Mouse (Mus musculus) limb, embryonic 15.5 days (tissue): ENCODE measurements at regions not wholly inside any gene's neighbourhood (a gene's known extent, or its start where the extent isn't known, plus 50 kb on each side); places are given as distances from the start of the nearest gene placed in this dataset.
A peak's percentile ranks its signal among the peaks of the same experiment; 100 is the strongest.
"Not testable (repeated sequence)": the region's sequence is repeated elsewhere in the genome, so short reads cannot be mapped to it uniquely, and the experiment has no call there.

Experiments used
- ATAC-seq: fragments of 200-750 bp; cut with Nextera tagmentation; 2 replicates; pipeline ENCODE4 v1.8.0; 2017; ENCODE audit warnings: low read depth, moderate TSS enrichment; ENCODE audit not compliant: insufficient number of reproducible peaks, low FRiP score, low TSS enrichment
- H3K27ac ChIP-seq: fragments of 300-500 bp; sonication (generic); 2 replicates; pipeline ENCODE4 v1.5.1; 2015; ENCODE audit warnings: moderate library complexity, mild to moderate bottlenecking, inconsistent platforms
- H3K27me3 ChIP-seq: fragments of 300-500 bp; sonication (generic); 2 replicates; pipeline ENCODE4 v1.6.1; 2015; ENCODE audit warnings: inconsistent platforms
- H3K36me3 ChIP-seq: fragments of 300-500 bp; sonication (generic); 2 replicates; pipeline ENCODE4 v1.6.1; 2015; ENCODE audit warnings: inconsistent platforms
- H3K4me1 ChIP-seq: fragments of 300-500 bp; sonication (generic); 2 replicates; pipeline ENCODE4 v1.6.1; 2015; ENCODE audit warnings: inconsistent platforms
- H3K4me2 ChIP-seq: fragments of 300-500 bp; sonication (generic); 2 replicates; pipeline ENCODE4 v1.6.1; 2015; ENCODE audit warnings: mild to moderate bottlenecking, inconsistent platforms
- H3K4me3 ChIP-seq: fragments of 300-500 bp; sonication (generic); 2 replicates; pipeline ENCODE4 v1.5.1; 2015; ENCODE audit warnings: mild to moderate bottlenecking, inconsistent platforms
- H3K9ac ChIP-seq: fragments of 300-500 bp; sonication (generic); 2 replicates; pipeline ENCODE4 v1.6.1; 2015; ENCODE audit warnings: inconsistent platforms
- H3K9me3 ChIP-seq: fragments of 300-500 bp; sonication (generic); 2 replicates; pipeline ENCODE4 v1.6.1; 2016; ENCODE audit warnings: inconsistent platforms
- WGBS: fragments of 180-500 bp; shearing (Covaris S2); methylation state at CpG from one replicate; pipeline ENCODE4 v1.1.7; 2015; 5-methylcytosine and 5-hydroxymethylcytosine counted together

GRCm38 (mm10) chr16:31536328-31536727, 114.2 kb downstream of the Bdh1 start:
- H3K27ac ChIP-seq = no peak overlapping the region
- H3K4me2 ChIP-seq = no peak overlapping the region
- WGBS = 62% methylated on average over 3 of the region's 3 CpGs
- no peak for ATAC-seq
- H3K9ac ChIP-seq = no peak overlapping the region
- H3K4me1 ChIP-seq = peaks cover 19% of the 10 kb centered on the region
- no peaks in the 10 kb centered on the region for H3K9me3 ChIP-seq
- no peaks in the 10 kb centered on the region for H3K27me3 ChIP-seq
- no peak overlapping the region for H3K4me3 ChIP-seq
- H3K36me3 ChIP-seq = no peaks in the 10 kb centered on the region

GRCm38 (mm10) chr16:31538606-31539005, 116.5 kb downstream of the Bdh1 start:
- no peaks in the 10 kb centered on the region for H3K27me3 ChIP-seq
- H3K4me1 ChIP-seq = peaks cover 9% of the 10 kb centered on the region
- H3K9me3 ChIP-seq = no peaks in the 10 kb centered on the region
- no peak overlapping the region for H3K4me2 ChIP-seq
- ATAC-seq = no peak
- no peak overlapping the region for H3K9ac ChIP-seq
- WGBS = 71% methylated on average over 3 of the region's 3 CpGs
- H3K36me3 ChIP-seq = no peaks in the 10 kb centered on the region
- H3K27ac ChIP-seq = no peak overlapping the region
- H3K4me3 ChIP-seq = no peak overlapping the region

- Histone ChIP-seq H3K36me3 (no peaks in the 10 kb centered on the region), H3K9ac (no peak overlapping the region), H3K4me2 (no peak overlapping the region), H3K9me3 (no peaks in the 10 kb centered on the region), H3K4me3 (no peak overlapping the region), H3K27ac (no peak overlapping the region), H3K4me1 (peaks cover 38% of the 10 kb centered on the region), H3K27me3 (peaks cover 4% of the 10 kb centered on the region; the same call in 1 of the 2 replicates)
- 35% methylated on average over 10 of the region's 10 CpGs for WGBS
- ATAC-seq = no peak
Measured at GRCm38 (mm10) chr16:31543499-31544170, 119.6 kb upstream of the Dlg1 start.

GRCm38 (mm10) chr16:31546062-31546827, 117.0 kb upstream of the Dlg1 start:
- peak overlapping the region; percentile 40 for H3K4me2 ChIP-seq
- no peak for ATAC-seq
- peaks cover 40% of the 10 kb centered on the region for H3K4me1 ChIP-seq
- peak overlapping the region; percentile 19 for H3K4me3 ChIP-seq
- H3K36me3 ChIP-seq = no peaks in the 10 kb centered on the region
- H3K9ac ChIP-seq = no peak overlapping the region
- 5% methylated on average over 18 of the region's 18 CpGs for WGBS
- H3K27ac ChIP-seq = peak overlapping the region; percentile 65
- no peaks in the 10 kb centered on the region for H3K9me3 ChIP-seq
- peaks cover 4% of the 10 kb centered on the region; the same call in 1 of the 2 replicates for H3K27me3 ChIP-seq

- H3K27ac ChIP-seq = peak overlapping the region; percentile 60
- H3K4me1 ChIP-seq = peaks cover 46% of the 10 kb centered on the region
- no peak overlapping the region for H3K4me2 ChIP-seq
- ATAC-seq = no peak
- H3K9me3 ChIP-seq = no peaks in the 10 kb centered on the region
- H3K4me3 ChIP-seq = no peak overlapping the region
- no peaks in the 10 kb centered on the region for H3K36me3 ChIP-seq
- 5% methylated on average over 2 of the region's 2 CpGs for WGBS
- H3K27me3 ChIP-seq = peaks cover 4% of the 10 kb centered on the region; the same call in 1 of the 2 replicates
- no peak overlapping the region for H3K9ac ChIP-seq
Measured at GRCm38 (mm10) chr16:31546828-31547224, 116.4 kb upstream of the Dlg1 start.

GRCm38 (mm10) chr16:31547391-31547790, 115.9 kb upstream of the Dlg1 start:
- peaks cover 51% of the 10 kb centered on the region for H3K4me1 ChIP-seq

GRCm38 (mm10) chr16:31549975-31550374, 113.3 kb upstream of the Dlg1 start:
- H3K4me2 ChIP-seq = no peak overlapping the region
- no peaks in the 10 kb centered on the region for H3K9me3 ChIP-seq
- no peak overlapping the region for H3K4me3 ChIP-seq
- 83% methylated on average over 5 of the region's 5 CpGs for WGBS
- no peak overlapping the region for H3K9ac ChIP-seq
- H3K27me3 ChIP-seq = peaks cover 2% of the 10 kb centered on the region; the same call in 1 of the 2 replicates
- ATAC-seq = no peak
- no peaks in the 10 kb centered on the region for H3K36me3 ChIP-seq
- peaks cover 40% of the 10 kb centered on the region for H3K4me1 ChIP-seq
- H3K27ac ChIP-seq = no peak overlapping the region

More at GRCm38 (mm10) chr16:31547391-31547790, 115.9 kb upstream of the Dlg1 start:
- Histone ChIP-seq H3K4me3 (no peak overlapping the region), H3K4me2 (no peak overlapping the region), H3K9me3 (no peaks in the 10 kb centered on the region), H3K9ac (no peak overlapping the region), H3K27ac (peak overlapping the region; percentile 47; the same call in 1 of the 2 replicates), H3K27me3 (peaks cover 4% of the 10 kb centered on the region; the same call in 1 of the 2 replicates), H3K36me3 (no peaks in the 10 kb centered on the region)
- ATAC-seq = no peak
- WGBS = 33% methylated on average over 10 of the region's 10 CpGs

- H3K9ac ChIP-seq, H3K4me3 ChIP-seq, ATAC-seq, H3K4me2 ChIP-seq, H3K36me3 ChIP-seq, H3K27ac ChIP-seq, H3K27me3 ChIP-seq, H3K9me3 ChIP-seq: not testable (repeated sequence)
- WGBS = 81% methylated on average over 2 of the region's 2 CpGs
- H3K4me1 ChIP-seq = peaks cover 35% of the 10 kb centered on the region
Measured at GRCm38 (mm10) chr16:31550539-31550938, 112.7 kb upstream of the Dlg1 start.

- Histone ChIP-seq H3K27me3 (no peaks in the 10 kb centered on the region), H3K4me3 (no peak overlapping the region), H3K36me3 (no peaks in the 10 kb centered on the region), H3K4me1 (peaks cover 25% of the 10 kb centered on the region), H3K9me3 (no peaks in the 10 kb centered on the region), H3K9ac (no peak overlapping the region), H3K4me2 (no peak overlapping the region), H3K27ac (peak overlapping the region; percentile 43; the same call in 1 of the 2 replicates)
- no peak for ATAC-seq
- 15% methylated on average over 11 of the region's 11 CpGs for WGBS
Measured at GRCm38 (mm10) chr16:31551416-31552151, 111.7 kb upstream of the Dlg1 start.

- Histone ChIP-seq H3K27me3 (no peaks in the 10 kb centered on the region), H3K9me3 (no peaks in the 10 kb centered on the region), H3K9ac (no peak overlapping the region), H3K36me3 (no peaks in the 10 kb centered on the region), H3K27ac (no peak overlapping the region), H3K4me2 (no peak overlapping the region), H3K4me3 (no peak overlapping the region), H3K4me1 (peaks cover 13% of the 10 kb centered on the region)
- ATAC-seq = no peak
- 74% methylated on average over 8 of the region's 8 CpGs for WGBS
Measured at GRCm38 (mm10) chr16:31553361-31554146, 109.7 kb upstream of the Dlg1 start.

GRCm38 (mm10) chr16:31560426-31560825, 102.8 kb upstream of the Dlg1 start:
- Histone ChIP-seq H3K9ac (no peak overlapping the region), H3K27ac (no peak overlapping the region), H3K27me3 (no peaks in the 10 kb centered on the region), H3K4me3 (no peak overlapping the region), H3K4me2 (no peak overlapping the region), H3K36me3 (no peaks in the 10 kb centered on the region), H3K9me3 (no peaks in the 10 kb centered on the region), H3K4me1 (0 out of 2 replicates have a peak, but pooled peaks cover under 1% of the 10 kb centered on the region)
- ATAC-seq = no peak
